ENCODE assay signal across 13 mouse cellular contexts in genomic region chr5:92097779-92098178, GRCm38 (mm10). TPM values are rescaled to one million over a fixed set of nuclear protein-coding genes. Genes with fewer than 3 reads are reported as not detected.
"Had no signal": no experiment of that assay in that cellular context is flagged by ENCODE, and none has a peak within 500 bp of the region (broad histone marks: within the 10 kb centered on the region; RNA-seq: fewer than 3 reads in every experiment).

No protein-coding gene starts in this region.

- H3K9ac ChIP-seq: liver, embryonic 12.5 days; lung, embryonic 15.5 days; neural tube, embryonic 12.5 days had no signal

- H3K27ac ChIP-seq: kidney, postnatal 0 days; layer of hippocampus, adult 2 months; liver, embryonic 12.5 days; lung, embryonic 15.5 days; neural tube, embryonic 12.5 days; stomach, postnatal 0 days had no signal

- H3K4me2 ChIP-seq: liver, embryonic 12.5 days; lung, embryonic 15.5 days; neural tube, embryonic 12.5 days had no signal

- H3K9me3 ChIP-seq: liver, embryonic 12.5 days; lung, embryonic 15.5 days; neural tube, embryonic 12.5 days had no signal

- DNase-seq: kidney, adult 11 months; kidney, adult 9 months; left cerebral cortex, postnatal 4 days; lung, postnatal 14 days; midbrain, embryonic 14.5 days; thymus, postnatal 4 days had no signal

- ATAC-seq: liver, embryonic 12.5 days had no signal

- H3K36me3 ChIP-seq: liver, embryonic 12.5 days; lung, embryonic 15.5 days; neural tube, embryonic 12.5 days had no signal

- H3K27me3 ChIP-seq: liver, embryonic 12.5 days; lung, embryonic 15.5 days; neural tube, embryonic 12.5 days had no signal

- H3K4me1 ChIP-seq: lung, embryonic 15.5 days; neural tube, embryonic 12.5 days had no signal

- H3K4me3 ChIP-seq: layer of hippocampus, adult 2 months; liver, embryonic 12.5 days; lung, embryonic 15.5 days; neural tube, embryonic 12.5 days had no signal

RNA-seq across cellular contexts. Expression of gene Cdkl2, which starts 54.1 kb away (rescaled TPM):
- total RNA-seq: megakaryocyte progenitor cell, adult 5-6 weeks had no signal
